Mouse (Mus musculus) ovary, postnatal 36 days (tissue): ENCODE results near the gene Muc13.

Source experiments
- DNase-seq: peaks from one replicate; pipeline ENCODE4 v3.0.0; 2022; ENCODE audit warnings: low spot score, mixed read lengths

Gene Muc13

GRCm38 (mm10) chr16:33769848-33770247 is 24.0 kb upstream of the Muc13 start:
- DNase-seq, result no peak

- no peak for DNase-seq
Observed at GRCm38 (mm10) chr16:33770778-33771454, 22.9 kb upstream of the Muc13 start.

GRCm38 (mm10) chr16:33772809-33773208 is 21.0 kb upstream of the Muc13 start:
- no peak for DNase-seq

GRCm38 (mm10) chr16:33774972-33775371 is 18.9 kb upstream of the Muc13 start:
- no peak for DNase-seq

GRCm38 (mm10) chr16:33775733-33776335 is 18.0 kb upstream of the Muc13 start:
- DNase-seq, result no peak

- DNase-seq, result no peak
Observed at GRCm38 (mm10) chr16:33776766-33777529, 16.9 kb upstream of the Muc13 start.

- DNase-seq, result no peak
Observed at GRCm38 (mm10) chr16:33777607-33778006, 16.2 kb upstream of the Muc13 start.

- no peak for DNase-seq
Observed at GRCm38 (mm10) chr16:33781789-33782728, 11.8 kb upstream of the Muc13 start.

- DNase-seq, result no peak
Observed at GRCm38 (mm10) chr16:33782729-33783091, 11.1 kb upstream of the Muc13 start.

GRCm38 (mm10) chr16:33784547-33784946 is 9.3 kb upstream of the Muc13 start:
- no peak for DNase-seq

- no peak for DNase-seq
Observed at GRCm38 (mm10) chr16:33785092-33785704, 8.6 kb upstream of the Muc13 start.

GRCm38 (mm10) chr16:33786657-33787390 is 7.0 kb upstream of the Muc13 start:
- DNase-seq, result no peak

- no peak for DNase-seq
Observed at GRCm38 (mm10) chr16:33795106-33795505, 1.3 kb downstream of the Muc13 start.

GRCm38 (mm10) chr16:33795887-33796286 is 2.0 kb downstream of the Muc13 start:
- no peak for DNase-seq

- no peak for DNase-seq
Observed at GRCm38 (mm10) chr16:33796756-33797155, 2.9 kb downstream of the Muc13 start.

- peak; percentile 30 for DNase-seq
Observed at GRCm38 (mm10) chr16:33797860-33798259, 4.0 kb downstream of the Muc13 start.

GRCm38 (mm10) chr16:33810002-33810401 is 16.2 kb downstream of the Muc13 start:
- DNase-seq, result no peak

GRCm38 (mm10) chr16:33818413-33819165 is 24.8 kb downstream of the Muc13 start:
- DNase-seq, result no peak

- DNase-seq, result peak; percentile 78
Observed at GRCm38 (mm10) chr16:33820269-33821178, 26.7 kb downstream of the Muc13 start.
